Mouse (Mus musculus) ES-E14 (cell line): ENCODE measurements around the gene Cenpm.

Experiments used
- HCFC1 ChIP-seq: IDR thresholded peaks from 2 replicates; pipeline ENCODE4 v1.6.1; 2012; ENCODE audit warnings: low read length, inconsistent platforms, borderline replicate concordance; ENCODE audit not compliant: insufficient read depth
- MAFK ChIP-seq: IDR thresholded peaks from 2 replicates; pipeline ENCODE4 v1.6.1; 2014; ENCODE audit warnings: mild to moderate bottlenecking, low read depth, low read length, inconsistent platforms; ENCODE audit not compliant: insufficient read depth

DNA sequence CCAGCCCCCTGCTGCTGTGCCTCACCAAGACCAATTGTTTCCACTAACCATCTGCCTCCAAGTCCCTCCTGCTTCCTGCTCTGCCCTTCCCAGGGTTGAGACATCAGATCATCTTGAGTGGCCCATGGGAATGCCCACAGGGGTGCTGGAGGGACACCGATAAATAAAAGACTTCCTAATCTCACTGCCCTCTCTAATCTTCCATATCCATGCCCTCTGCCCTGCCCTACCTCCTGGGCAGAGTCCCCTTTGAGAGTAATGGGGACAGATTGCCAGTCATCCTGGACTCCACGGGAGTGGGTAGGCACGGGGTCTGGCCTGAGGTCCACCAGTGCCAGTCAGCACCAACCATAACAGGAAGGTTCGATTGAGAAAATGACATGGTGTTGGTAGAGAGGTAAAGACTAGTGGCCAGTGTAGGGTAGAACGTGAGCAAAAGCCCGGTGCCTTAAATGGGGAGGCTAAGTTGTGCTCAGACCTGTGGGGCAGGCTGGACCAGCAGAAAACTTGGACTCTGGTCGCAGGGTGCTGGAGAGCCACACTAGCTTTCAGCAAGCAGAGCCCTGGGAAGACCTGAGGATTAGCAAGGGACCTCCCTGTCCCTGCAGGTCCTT lies 19.8 kb downstream of the Cenpm start:
- TF ChIP-seq MAFK (no peak), HCFC1 (no peak)
